Mouse (Mus musculus) CD4-positive, CD25-positive, alpha-beta regulatory T cell (primary cell): ENCODE measurements around the gene Nkx2-4. TPM values are rescaled to one million over a fixed set of nuclear protein-coding genes. Genes with fewer than 3 reads are reported as not detected.

ENCODE experiments used
- polyA plus RNA-seq: library from polyadenylated mRNA; unstranded; fragments of 100-300 nt; shearing (Covaris generic); gene quantifications from one replicate; pipeline ENCODE4 v1.2.1, GENCODE M21; 2017

Nkx2-4 gene
- polyA plus RNA-seq: not detected

DNA sequence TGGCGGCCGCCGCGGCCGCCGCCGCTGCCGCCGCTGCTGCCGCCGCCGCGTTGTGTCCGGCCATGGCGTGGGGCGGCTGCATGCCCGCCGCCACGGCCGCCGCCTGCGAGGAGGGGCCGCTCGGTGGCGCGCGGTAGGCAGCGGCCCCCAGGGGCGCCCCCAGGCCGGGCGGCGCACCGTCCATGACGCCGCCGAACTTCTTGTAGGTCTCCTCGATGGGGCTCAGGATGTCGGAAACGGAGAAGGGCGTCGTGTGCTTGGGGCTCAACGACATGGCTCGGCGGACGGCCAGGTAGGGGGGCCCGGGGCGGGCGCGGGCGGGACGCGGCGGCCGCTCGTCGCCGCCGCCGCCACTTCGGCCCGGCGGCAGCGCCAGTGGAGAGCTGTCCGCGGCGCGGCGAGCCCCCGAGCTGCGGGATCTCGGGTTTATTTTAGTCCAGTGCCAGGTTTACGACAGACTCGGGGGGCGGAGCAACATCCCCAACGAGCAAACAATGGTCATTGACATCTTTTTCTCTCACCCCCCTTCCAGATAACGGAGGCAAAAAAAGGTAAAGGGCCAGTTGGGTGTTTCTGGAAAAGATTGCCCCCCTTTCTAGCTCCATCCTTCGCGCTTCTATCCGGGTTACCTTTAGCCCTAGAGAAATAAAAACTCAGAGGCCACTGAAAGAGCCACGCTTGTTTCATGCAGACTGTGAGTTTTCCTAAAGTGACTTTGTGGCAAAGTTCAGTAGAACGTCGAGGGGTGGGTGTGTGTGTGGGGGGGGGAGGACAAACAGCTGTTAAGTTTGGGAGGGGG, at the start of gene Nkx2-4:
TSS of gene Nkx2-4 (minus strand) at position 374 of the 799 bp plus-strand sequence.

Other genes with a start within 250 kb of the Nkx2-4 start
- gene Kiz, start 229.6 kb downstream of the Nkx2-4 start, polyA plus RNA-seq: 18.3 TPM
- gene Xrn2, start 72.4 kb downstream of the Nkx2-4 start, polyA plus RNA-seq: 162 TPM
- gene Nkx2-2, start 108.8 kb upstream of the Nkx2-4 start, polyA plus RNA-seq: not detected